Mouse (Mus musculus): ENCODE results near the gene Snx13. TPM values are rescaled to one million over a fixed set of nuclear protein-coding genes. Genes with fewer than 3 reads are reported as not detected.

Snx13 gene
- polyA plus RNA-seq, 1 experiment from 2014 or later = 30.7 TPM

DNA sequence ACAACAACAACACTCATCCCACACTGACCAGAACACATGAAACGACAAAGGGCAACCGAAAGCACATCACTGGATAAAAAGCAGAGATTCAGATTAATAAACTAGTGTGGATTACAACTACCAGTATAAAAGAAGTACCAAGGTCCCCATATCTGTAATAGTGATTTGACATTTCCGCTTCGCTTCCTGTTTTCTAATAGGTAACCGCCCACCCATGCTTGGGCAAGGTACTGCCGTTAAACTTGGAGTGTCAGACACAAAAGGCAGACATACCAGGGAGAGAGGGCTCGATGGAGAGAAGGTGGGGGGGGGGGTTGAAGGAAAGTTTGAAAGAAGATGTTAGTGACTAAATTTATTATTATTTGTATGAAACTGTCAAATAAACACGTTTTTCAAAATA, 5.0 kb upstream of the Snx13 start:
- ATAC-seq = no peak
- no peaks in the 10 kb centered on the region; the same call in 1 of the 2 replicates for H3K4me1 ChIP-seq (ENCODE audit: control insufficient read depth, insufficient read depth, low read depth, low read length)
- H3K4me2 ChIP-seq (ENCODE audit: low read length) = no peak overlapping the region
- H3K9me3 ChIP-seq (ENCODE audit: control insufficient read depth, low read length) = no peaks in the 10 kb centered on the region
- no peak overlapping the region for H3K9ac ChIP-seq (ENCODE audit: low read depth, low read length)
- H3K27ac ChIP-seq (ENCODE audit: low read depth, low read length) = no peak overlapping the region
- 75% methylated on average over 8 of the region's 8 CpGs for WGBS
- H3K27me3 ChIP-seq (replicated peaks; ENCODE audit: control insufficient read depth, insufficient read depth, low read length) = no peaks in the 10 kb centered on the region; the same call in 1 of the 2 replicates
- no peaks in the 10 kb centered on the region for H3K36me3 ChIP-seq (ENCODE audit: control insufficient read depth, insufficient read depth, low read length)
- H3K4me3 ChIP-seq (ENCODE audit: low read length) = no peak overlapping the region

GRCm38 (mm10) chr12:35046310-35046998, 532 bp upstream of the Snx13 start:
- ATAC-seq = peak; percentile 83; the same call in 1 of the 2 replicates
- under 1% methylated on average over 35 of the region's 36 CpGs for WGBS

GRCm38 (mm10) chr12:35047320-35048225, 587 bp downstream of the Snx13 start:
- H3K27ac ChIP-seq (ENCODE audit: low read depth, low read length) = peak overlapping the region; percentile 97
- under 1% methylated on average over 42 of the region's 65 CpGs for WGBS
- peak overlapping the region; percentile 96 for H3K9ac ChIP-seq (ENCODE audit: low read depth, low read length)
- no peaks in the 10 kb centered on the region; the same call in 1 of the 2 replicates for H3K27me3 ChIP-seq (replicated peaks; ENCODE audit: control insufficient read depth, insufficient read depth, low read length)
- H3K36me3 ChIP-seq (ENCODE audit: control insufficient read depth, insufficient read depth, low read length) = no peaks in the 10 kb centered on the region
- no peaks in the 10 kb centered on the region for H3K9me3 ChIP-seq (ENCODE audit: control insufficient read depth, low read length)
- peak overlapping the region; percentile 99 for H3K4me3 ChIP-seq (ENCODE audit: low read length)
- peak; percentile 90 for ATAC-seq
- peak overlapping the region; percentile 90 for H3K4me2 ChIP-seq (ENCODE audit: low read length)
- H3K4me1 ChIP-seq (ENCODE audit: control insufficient read depth, insufficient read depth, low read depth, low read length) = peaks cover 11% of the 10 kb centered on the region

More at GRCm38 (mm10) chr12:35046310-35046998, 532 bp upstream of the Snx13 start:
- H3K27me3 ChIP-seq (replicated peaks; ENCODE audit: control insufficient read depth, insufficient read depth, low read length) = no peaks in the 10 kb centered on the region; the same call in 1 of the 2 replicates
- peak overlapping the region; percentile 69 for H3K4me2 ChIP-seq (ENCODE audit: low read length)
- no peaks in the 10 kb centered on the region for H3K9me3 ChIP-seq (ENCODE audit: control insufficient read depth, low read length)
- peak overlapping the region; percentile 96 for H3K9ac ChIP-seq (ENCODE audit: low read depth, low read length)
- H3K36me3 ChIP-seq (ENCODE audit: control insufficient read depth, insufficient read depth, low read length) = no peaks in the 10 kb centered on the region
- peak overlapping the region; percentile 97 for H3K27ac ChIP-seq (ENCODE audit: low read depth, low read length)
- peaks cover 11% of the 10 kb centered on the region for H3K4me1 ChIP-seq (ENCODE audit: control insufficient read depth, insufficient read depth, low read depth, low read length)
- peak overlapping the region; percentile 99 for H3K4me3 ChIP-seq (ENCODE audit: low read length)

- Histone ChIP-seq H3K27ac (ENCODE audit: low read depth, low read length) (no peak overlapping the region), H3K4me1 (ENCODE audit: control insufficient read depth, insufficient read depth, low read depth, low read length) (peaks cover 11% of the 10 kb centered on the region), H3K4me3 (ENCODE audit: low read length) (no peak overlapping the region), H3K9me3 (ENCODE audit: control insufficient read depth, low read length) (no peaks in the 10 kb centered on the region), H3K9ac (ENCODE audit: low read depth, low read length) (no peak overlapping the region), H3K36me3 (ENCODE audit: control insufficient read depth, insufficient read depth, low read length) (no peaks in the 10 kb centered on the region), H3K4me2 (ENCODE audit: low read length) (0 out of 2 replicates have a peak overlapping the region, but pooled peaks have one; percentile 10), H3K27me3 (replicated peaks; ENCODE audit: control insufficient read depth, insufficient read depth, low read length) (no peaks in the 10 kb centered on the region; the same call in 1 of the 2 replicates)
- no peak for ATAC-seq
- 86% methylated on average over 3 of the region's 3 CpGs for WGBS
These were observed 1.9 kb downstream of the Snx13 start for GRCm38 (mm10) chr12:35048891-35049290.

- Histone ChIP-seq H3K9me3 (ENCODE audit: control insufficient read depth, low read length) (no peaks in the 10 kb centered on the region), H3K27me3 (replicated peaks; ENCODE audit: control insufficient read depth, insufficient read depth, low read length) (no peaks in the 10 kb centered on the region), H3K9ac (ENCODE audit: low read depth, low read length) (no peak overlapping the region), H3K4me3 (ENCODE audit: low read length) (no peak overlapping the region), H3K4me1 (ENCODE audit: control insufficient read depth, insufficient read depth, low read depth, low read length) (peaks cover 11% of the 10 kb centered on the region), H3K27ac (ENCODE audit: low read depth, low read length) (no peak overlapping the region), H3K36me3 (ENCODE audit: control insufficient read depth, insufficient read depth, low read length) (no peaks in the 10 kb centered on the region), H3K4me2 (ENCODE audit: low read length) (no peak overlapping the region)
- 73% methylated on average over 3 of the region's 3 CpGs for WGBS
- ATAC-seq = no peak
These were observed 3.5 kb downstream of the Snx13 start for GRCm38 (mm10) chr12:35050501-35050900.

GRCm38 (mm10) chr12:35050964-35051758, 4.2 kb downstream of the Snx13 start:
- no peaks in the 10 kb centered on the region for H3K27me3 ChIP-seq (replicated peaks; ENCODE audit: control insufficient read depth, insufficient read depth, low read length)
- H3K9ac ChIP-seq (ENCODE audit: low read depth, low read length) = no peak overlapping the region
- H3K4me2 ChIP-seq (ENCODE audit: low read length) = no peak overlapping the region
- no peak overlapping the region for H3K27ac ChIP-seq (ENCODE audit: low read depth, low read length)
- H3K9me3 ChIP-seq (ENCODE audit: control insufficient read depth, low read length) = no peaks in the 10 kb centered on the region
- no peaks in the 10 kb centered on the region for H3K36me3 ChIP-seq (ENCODE audit: control insufficient read depth, insufficient read depth, low read length)
- peaks cover 11% of the 10 kb centered on the region for H3K4me1 ChIP-seq (ENCODE audit: control insufficient read depth, insufficient read depth, low read depth, low read length)
- WGBS = 54% methylated on average over 7 of the region's 7 CpGs
- H3K4me3 ChIP-seq (ENCODE audit: low read length) = no peak overlapping the region
- ATAC-seq = no peak

- Histone ChIP-seq H3K9ac (ENCODE audit: low read depth, low read length) (no peak overlapping the region), H3K36me3 (ENCODE audit: control insufficient read depth, insufficient read depth, low read length) (0 out of 2 replicates have a peak, but pooled peaks cover 4% of the 10 kb centered on the region), H3K4me1 (ENCODE audit: control insufficient read depth, insufficient read depth, low read depth, low read length) (peaks cover 3% of the 10 kb centered on the region), H3K9me3 (ENCODE audit: control insufficient read depth, low read length) (no peaks in the 10 kb centered on the region), H3K27ac (ENCODE audit: low read depth, low read length) (no peak overlapping the region), H3K4me2 (ENCODE audit: low read length) (no peak overlapping the region), H3K27me3 (replicated peaks; ENCODE audit: control insufficient read depth, insufficient read depth, low read length) (no peaks in the 10 kb centered on the region), H3K4me3 (ENCODE audit: low read length) (no peak overlapping the region)
- ATAC-seq = no peak
- 90% methylated on average over 6 of the region's 6 CpGs for WGBS
These were observed 7.4 kb downstream of the Snx13 start for GRCm38 (mm10) chr12:35054420-35054819.

- Histone ChIP-seq H3K4me2 (ENCODE audit: low read length) (no peak overlapping the region), H3K27ac (ENCODE audit: low read depth, low read length) (no peak overlapping the region), H3K36me3 (ENCODE audit: control insufficient read depth, insufficient read depth, low read length) (0 out of 2 replicates have a peak, but pooled peaks cover 4% of the 10 kb centered on the region), H3K27me3 (replicated peaks; ENCODE audit: control insufficient read depth, insufficient read depth, low read length) (no peaks in the 10 kb centered on the region), H3K9me3 (ENCODE audit: control insufficient read depth, low read length) (no peaks in the 10 kb centered on the region), H3K9ac (ENCODE audit: low read depth, low read length) (no peak overlapping the region), H3K4me3 (ENCODE audit: low read length) (no peak overlapping the region), H3K4me1 (ENCODE audit: control insufficient read depth, insufficient read depth, low read depth, low read length) (peaks cover 3% of the 10 kb centered on the region)
- 86% methylated on average over 7 of the region's 7 CpGs for WGBS
- ATAC-seq = no peak
These were observed 8.4 kb downstream of the Snx13 start for GRCm38 (mm10) chr12:35055114-35056095.
